Mouse (Mus musculus): Measurements from ENCODE around the gene Mylk.
A peak's percentile ranks its signal among the peaks of the same experiment; 100 is the strongest.
"Not testable (repeated sequence)": the region's sequence is repeated elsewhere in the genome, so short reads cannot be mapped to it uniquely, and the experiment has no call there.

Mylk gene

GRCm38 (mm10) chr16:34745065-34745585, at the start of gene Mylk:
Mylk (plus strand) TSS chr16:34745210.
- peak; percentile 61 for DNase-seq (ENCODE audit: extremely low spot score, low read depth, low spot score)

- not testable (repeated sequence) for DNase-seq (ENCODE audit: extremely low spot score, low read depth, low spot score)
Measured at GRCm38 (mm10) chr16:34698721-34699120, 46.3 kb upstream of the Mylk start.

GRCm38 (mm10) chr16:34700165-34700827, 44.7 kb upstream of the Mylk start:
- peak; percentile 64 for DNase-seq (ENCODE audit: extremely low spot score, low read depth, low spot score)

GRCm38 (mm10) chr16:34700828-34701216, 44.2 kb upstream of the Mylk start:
- DNase-seq (ENCODE audit: extremely low spot score, low read depth, low spot score): no peak

GRCm38 (mm10) chr16:34706019-34706418, 39.0 kb upstream of the Mylk start:
- DNase-seq (ENCODE audit: extremely low spot score, low read depth, low spot score): no peak

- no peak for DNase-seq (ENCODE audit: extremely low spot score, low read depth, low spot score)
Measured at GRCm38 (mm10) chr16:34706487-34706946, 38.5 kb upstream of the Mylk start.

- DNase-seq (ENCODE audit: extremely low spot score, low read depth, low spot score): no peak
Measured at GRCm38 (mm10) chr16:34711481-34711880, 33.5 kb upstream of the Mylk start.

- no peak for DNase-seq (ENCODE audit: extremely low spot score, low read depth, low spot score)
Measured at GRCm38 (mm10) chr16:34725156-34725555, 19.9 kb upstream of the Mylk start.

GRCm38 (mm10) chr16:34728610-34729009, 16.4 kb upstream of the Mylk start:
- not testable (repeated sequence) for DNase-seq (ENCODE audit: extremely low spot score, low read depth, low spot score)

- no peak for DNase-seq (ENCODE audit: extremely low spot score, low read depth, low spot score)
Measured at GRCm38 (mm10) chr16:34729371-34729770, 15.6 kb upstream of the Mylk start.

GRCm38 (mm10) chr16:34738656-34739233, 6.3 kb upstream of the Mylk start:
- no peak for DNase-seq (ENCODE audit: extremely low spot score, low read depth, low spot score)

- DNase-seq (ENCODE audit: extremely low spot score, low read depth, low spot score): no peak
Measured at GRCm38 (mm10) chr16:34742930-34743329, 2.1 kb upstream of the Mylk start.

- no peak for DNase-seq (ENCODE audit: extremely low spot score, low read depth, low spot score)
Measured at GRCm38 (mm10) chr16:34748081-34748720, 3.2 kb downstream of the Mylk start.

GRCm38 (mm10) chr16:34749536-34749935, 4.5 kb downstream of the Mylk start:
- no peak for DNase-seq (ENCODE audit: extremely low spot score, low read depth, low spot score)

GRCm38 (mm10) chr16:34752026-34752425, 7.0 kb downstream of the Mylk start:
- DNase-seq (ENCODE audit: extremely low spot score, low read depth, low spot score): no peak

- no peak for DNase-seq (ENCODE audit: extremely low spot score, low read depth, low spot score)
Measured at GRCm38 (mm10) chr16:34752977-34753376, 8.0 kb downstream of the Mylk start.

GRCm38 (mm10) chr16:34756991-34757390, 12.0 kb downstream of the Mylk start:
- DNase-seq (ENCODE audit: extremely low spot score, low read depth, low spot score): no peak

- DNase-seq (ENCODE audit: extremely low spot score, low read depth, low spot score): no peak
Measured at GRCm38 (mm10) chr16:34758205-34758604, 13.2 kb downstream of the Mylk start.

- DNase-seq (ENCODE audit: extremely low spot score, low read depth, low spot score): no peak
Measured at GRCm38 (mm10) chr16:34763959-34764591, 19.1 kb downstream of the Mylk start.

GRCm38 (mm10) chr16:34765666-34766065, 20.7 kb downstream of the Mylk start:
- DNase-seq (ENCODE audit: extremely low spot score, low read depth, low spot score): no peak

GRCm38 (mm10) chr16:34766193-34766592, 21.2 kb downstream of the Mylk start:
- DNase-seq (ENCODE audit: extremely low spot score, low read depth, low spot score): no peak

Data from hindlimb bud, embryonic 11.5 days (tissue).